Mouse (Mus musculus) CH12.LX (cell line): Measurements from ENCODE around the gene Zfp747. TPM values are rescaled to one million over a fixed set of nuclear protein-coding genes. Genes with fewer than 3 reads are reported as not detected.

Source experiments
- DNase-seq: peaks from one replicate; pipeline ENCODE4 v3.0.0-alpha.2; 2013; ENCODE audit errors: extremely low read depth
- H3K27ac ChIP-seq: 2 replicates; pipeline ENCODE4 v1.5.1; 2012; ENCODE audit warnings: low read depth, mild to moderate bottlenecking, control low read depth, moderate library complexity; ENCODE audit not compliant: insufficient read depth
- H3K27me3 ChIP-seq: replicated peaks from 2 replicates; pipeline ENCODE3; 2012; ENCODE audit warnings: inconsistent platforms
- H3K36me3 ChIP-seq, 2 experiments: replicated peaks in 1 of 2; 2 replicates each; pipeline versions ENCODE3 to v1.6.1; 2012; ENCODE audit warnings: inconsistent platforms in 1 of 2, low read length in 1 of 2, mild to moderate bottlenecking in 1 of 2, mixed read lengths in 1 of 2, moderate library complexity in 1 of 2; ENCODE audit not compliant: control insufficient read depth in 1 of 2, insufficient read depth in 1 of 2
- H3K4me1 ChIP-seq, 2 experiments: 2 replicates each; pipeline ENCODE4 v1.6.1; 2012; ENCODE audit warnings: inconsistent platforms in 1 of 2, moderate library complexity in 1 of 2; ENCODE audit not compliant: insufficient read depth in 2 of 2, control insufficient read depth in 1 of 2
- H3K4me2 ChIP-seq: 2 replicates; pipeline ENCODE4 v1.6.1; 2012; ENCODE audit warnings: low read depth, mild to moderate bottlenecking, control low read depth; ENCODE audit not compliant: poor library complexity, insufficient read depth, severe bottlenecking
- H3K4me3 ChIP-seq, 3 experiments: fragments of 150-350 bp in 1 of 3; sonication (generic) in 1 of 3; replicated peaks in 1 of 3; 2 replicates each; pipeline versions ENCODE3 to v1.5.1; 2011 to 2012; ENCODE audit warnings: low read depth in 2 of 3, low read length in 2 of 3, mild to moderate bottlenecking in 2 of 3, moderate library complexity in 2 of 3, control low read depth in 1 of 3, improper control_type of control experiment in 1 of 3, inconsistent platforms in 1 of 3, mixed read lengths in 1 of 3; ENCODE audit not compliant: poor library complexity in 1 of 3
- H3K79me2 ChIP-seq: replicated peaks from 2 replicates; pipeline ENCODE4 v1.6.1; 2012; ENCODE audit warnings: mild to moderate bottlenecking, moderate library complexity; ENCODE audit not compliant: control insufficient read depth, poor library complexity, insufficient read depth, severe bottlenecking; ENCODE audit errors: extremely low read depth
- H3K9ac ChIP-seq: 2 replicates; pipeline ENCODE4 v1.6.1; 2012; ENCODE audit warnings: low read depth, mild to moderate bottlenecking, control low read depth, moderate library complexity; ENCODE audit not compliant: insufficient read depth
- H3K9me3 ChIP-seq: replicated peaks from 2 replicates; pipeline ENCODE3; 2012; ENCODE audit warnings: low read length, inconsistent platforms, mixed read lengths
- BHLHE40 ChIP-seq: IDR thresholded peaks from 2 replicates; pipeline ENCODE4 v1.6.1; 2011; ENCODE audit warnings: mild to moderate bottlenecking, low read depth, low read length, improper control_type of control experiment
- CHD1 ChIP-seq: IDR thresholded peaks from 2 replicates; pipeline ENCODE4 v1.6.1; 2012; ENCODE audit warnings: low read depth, low read length, improper control_type of control experiment, inconsistent platforms
- CHD2 ChIP-seq: IDR thresholded peaks from 2 replicates; pipeline ENCODE4 v1.6.1; 2011; ENCODE audit warnings: low read length, improper control_type of control experiment
- CTCF ChIP-seq, 2 experiments: IDR thresholded peaks in 1 of 2; conservative IDR thresholded peaks in 1 of 2; 2 replicates each; pipeline ENCODE4 v1.5.1; 2011 to 2012; ENCODE audit warnings: low read depth in 2 of 2, low read length in 2 of 2, improper control_type of control experiment in 1 of 2, inconsistent platforms in 1 of 2, mild to moderate bottlenecking in 1 of 2, moderate library complexity in 1 of 2
- E2F4 ChIP-seq: IDR thresholded peaks from 2 replicates; pipeline ENCODE4 v1.6.1; 2011; ENCODE audit warnings: low read depth, low read length, improper control_type of control experiment; ENCODE audit not compliant: insufficient replicate concordance
- ELF1 ChIP-seq: IDR thresholded peaks from 2 replicates; pipeline ENCODE4 v1.6.1; 2014; ENCODE audit warnings: low read depth, mild to moderate bottlenecking, inconsistent platforms, low read length, improper control_type of control experiment
- EP300 ChIP-seq: IDR thresholded peaks from 2 replicates; pipeline ENCODE4 v1.6.1; 2011; ENCODE audit warnings: low read length, improper control_type of control experiment
- ETS1 ChIP-seq: conservative IDR thresholded peaks from 2 replicates; pipeline ENCODE4 v1.6.1; 2012; ENCODE audit warnings: low read depth, mild to moderate bottlenecking, inconsistent platforms, low read length, improper control_type of control experiment, moderate library complexity
- GABPA ChIP-seq: IDR thresholded peaks from 2 replicates; pipeline ENCODE4 v1.6.1; 2012; ENCODE audit warnings: low read depth, low read length, improper control_type of control experiment, inconsistent platforms; ENCODE audit not compliant: insufficient replicate concordance
- HCFC1 ChIP-seq: IDR thresholded peaks from 2 replicates; pipeline ENCODE4 v1.6.1; 2012; ENCODE audit warnings: low read depth, mild to moderate bottlenecking, inconsistent platforms, low read length, improper control_type of control experiment
- IRF4 ChIP-seq: IDR thresholded peaks from 2 replicates; pipeline ENCODE4 v1.6.1; 2014; ENCODE audit warnings: low read depth, mild to moderate bottlenecking, inconsistent platforms, low read length, improper control_type of control experiment
- JUN ChIP-seq: IDR thresholded peaks from 2 replicates; pipeline ENCODE4 v1.6.1; 2011; ENCODE audit warnings: low read depth, mild to moderate bottlenecking, low read length, improper control_type of control experiment, moderate library complexity; ENCODE audit not compliant: insufficient read depth
- JUND ChIP-seq: conservative IDR thresholded peaks from 2 replicates; pipeline ENCODE4 v1.6.1; 2011; ENCODE audit warnings: low read depth, low read length, improper control_type of control experiment
- KAT2A ChIP-seq: IDR thresholded peaks from 2 replicates; pipeline ENCODE4 v1.6.1; 2012; ENCODE audit warnings: low read length, improper control_type of control experiment, inconsistent platforms; ENCODE audit not compliant: insufficient replicate concordance
- MAFK ChIP-seq: IDR thresholded peaks from 2 replicates; pipeline ENCODE4 v1.6.1; 2011; ENCODE audit warnings: low read length, improper control_type of control experiment; ENCODE audit not compliant: insufficient replicate concordance
- MAX ChIP-seq: IDR thresholded peaks from 2 replicates; pipeline ENCODE4 v1.6.1; 2011; ENCODE audit warnings: low read length, improper control_type of control experiment
- MAZ ChIP-seq: IDR thresholded peaks from 2 replicates; pipeline ENCODE4 v1.6.1; 2012; ENCODE audit warnings: low read depth, mild to moderate bottlenecking, inconsistent platforms, low read length, improper control_type of control experiment, moderate library complexity
- MEF2A ChIP-seq: IDR thresholded peaks from 2 replicates; pipeline ENCODE4 v1.6.1; 2014; ENCODE audit warnings: low read depth, mild to moderate bottlenecking, inconsistent platforms, low read length, improper control_type of control experiment, borderline replicate concordance
- MXI1 ChIP-seq: IDR thresholded peaks from 2 replicates; pipeline ENCODE4 v1.6.1; 2011; ENCODE audit warnings: mild to moderate bottlenecking, low read depth, low read length, improper control_type of control experiment
- MYC ChIP-seq: IDR thresholded peaks from 2 replicates; pipeline ENCODE4 v1.6.1; 2011; ENCODE audit warnings: low read depth, mild to moderate bottlenecking, improper control_type of control experiment, low read length
- NELFE ChIP-seq: IDR thresholded peaks from 2 replicates; pipeline ENCODE4 v1.6.1; 2011; ENCODE audit warnings: low read depth, low read length, improper control_type of control experiment
- NRF1 ChIP-seq: IDR thresholded peaks from 2 replicates; pipeline ENCODE4 v1.6.1; 2014; ENCODE audit warnings: low read depth, mild to moderate bottlenecking, inconsistent platforms, low read length, improper control_type of control experiment, moderate library complexity
- PAX5 ChIP-seq: IDR thresholded peaks from 2 replicates; pipeline ENCODE4 v1.6.1; 2012; ENCODE audit warnings: low read length, inconsistent platforms, mixed read lengths
- POLR2A ChIP-seq: IDR thresholded peaks from 2 replicates; pipeline ENCODE4 v1.6.1; 2011; ENCODE audit warnings: low read depth, mild to moderate bottlenecking, improper control_type of control experiment, low read length
- POLR2AphosphoS2 ChIP-seq: IDR thresholded peaks from 2 replicates; pipeline ENCODE4 v1.6.1; 2011; ENCODE audit warnings: low read depth, low read length, improper control_type of control experiment
- RAD21 ChIP-seq: IDR thresholded peaks from 2 replicates; pipeline ENCODE4 v1.6.1; 2011; ENCODE audit warnings: low read depth, mild to moderate bottlenecking, low read length, improper control_type of control experiment, moderate library complexity
- RCOR1 ChIP-seq: conservative IDR thresholded peaks from 2 replicates; pipeline ENCODE4 v1.6.1; 2012; ENCODE audit warnings: low read depth, mild to moderate bottlenecking, inconsistent platforms, low read length, improper control_type of control experiment
- SIN3A ChIP-seq: IDR thresholded peaks from 2 replicates; pipeline ENCODE4 v1.6.1; 2012; ENCODE audit warnings: low read length, improper control_type of control experiment, inconsistent platforms
- SMC3 ChIP-seq: IDR thresholded peaks from 2 replicates; pipeline ENCODE4 v1.6.1; 2011; ENCODE audit warnings: low read depth, low read length, improper control_type of control experiment
- TBP ChIP-seq: conservative IDR thresholded peaks from 2 replicates; pipeline ENCODE4 v1.6.1; 2011; ENCODE audit warnings: low read depth, low read length, improper control_type of control experiment
- TCF12 ChIP-seq: IDR thresholded peaks from 2 replicates; pipeline ENCODE4 v1.6.1; 2014; ENCODE audit warnings: low read depth, mild to moderate bottlenecking, inconsistent platforms, low read length, improper control_type of control experiment
- UBTF ChIP-seq: IDR thresholded peaks from 2 replicates; pipeline ENCODE4 v1.6.1; 2012; ENCODE audit warnings: low read depth, mild to moderate bottlenecking, inconsistent platforms, low read length, improper control_type of control experiment, moderate library complexity
- USF1 ChIP-seq: IDR thresholded peaks from 2 replicates; pipeline ENCODE4 v1.6.1; 2014; ENCODE audit warnings: low read depth, mild to moderate bottlenecking, inconsistent platforms, low read length, improper control_type of control experiment
- USF2 ChIP-seq: conservative IDR thresholded peaks from 2 replicates; pipeline ENCODE4 v1.6.1; 2011; ENCODE audit warnings: low read depth, low read length, improper control_type of control experiment
- ZC3H11A ChIP-seq: IDR thresholded peaks from 2 replicates; pipeline ENCODE4 v1.6.1; 2012; ENCODE audit warnings: low read depth, mild to moderate bottlenecking, inconsistent platforms, low read length, improper control_type of control experiment
- ZKSCAN1 ChIP-seq: IDR thresholded peaks from 2 replicates; pipeline ENCODE4 v1.6.1; 2012; ENCODE audit warnings: low read depth, inconsistent platforms, low read length, improper control_type of control experiment, borderline replicate concordance
- ZMIZ1 ChIP-seq: IDR thresholded peaks from 2 replicates; pipeline ENCODE4 v1.6.1; 2012; ENCODE audit warnings: low read depth, mild to moderate bottlenecking, inconsistent platforms, low read length, improper control_type of control experiment
- ZNF384 ChIP-seq: IDR thresholded peaks from 2 replicates; pipeline ENCODE4 v1.6.1; 2012; ENCODE audit warnings: low read depth, low read length, improper control_type of control experiment, inconsistent platforms
- dilution Hi-C: fragments of 300-500 bp; cut with MboI; formaldehyde crosslinking; loops from 2 replicates; pipeline ENCODE4 v1.14.3; 2020; ENCODE audit warnings: low sequenced_read_pairs; ENCODE audit not compliant: extremely low pct_unique_long_range_greater_than_20kb, extremely low pct_ligation_motif_present
- in situ Hi-C: fragments of 300-500 bp; cut with MboI; formaldehyde crosslinking; loops from 3 replicates; pipeline ENCODE4 v1.14.3; 2019; ENCODE audit warnings: low sequenced_read_pairs, low pct_ligation_motif_present, low pct_unique_long_range_greater_than_20kb, mixed read lengths
- polyA plus RNA-seq: library from polyadenylated mRNA; unstranded; fragments of >175 nt; gene quantifications from 2 replicates; pipeline ENCODE4 v1.2.1, GENCODE M21; 2012; ENCODE audit warnings: low read depth; ENCODE audit not compliant: insufficient read length
- total RNA-seq, 2 experiments: library from RNA; depleted of rRNA; stranded (reverse); fragments of 300-350 nt in 1 of 2; fragments of >200 nt in 1 of 2; gene quantifications; 2 replicates each; pipeline ENCODE4 v1.2.3; 2012 to 2014

The Zfp747 gene
- total and polyA plus RNA-seq, 3 experiments = 7.2 to 8.2 (median 7.7) TPM

- no peaks in the 10 kb centered on the region for H3K79me2 ChIP-seq
- H3K9me3 ChIP-seq = peaks cover 11% of the 10 kb centered on the region
- H3K4me1 ChIP-seq = no peaks in the 10 kb centered on the region
- peak; percentile 95 for DNase-seq
- dilution Hi-C loops (no loop called here), in situ Hi-C loops (no loop called here)
- H3K27ac ChIP-seq = no peak within 1 kb of the TSS
- H3K27me3 ChIP-seq = no peaks in the 10 kb centered on the region
- TF ChIP-seq POLR2AphosphoS2 = 0 out of 2 replicates have a peak, but pooled peaks have one; percentile 30
- no peak for TF ChIP-seq CHD2
- TF ChIP-seq TBP = peak; percentile 89
- peak; percentile 79; the same call in 1 of the 2 replicates for TF ChIP-seq MYC
- no peak for TF ChIP-seq EP300
- peak; percentile 69 for TF ChIP-seq NRF1
- TF ChIP-seq MAX = peak; percentile 98
- no peak for TF ChIP-seq SMC3
- TF ChIP-seq JUN = no peak
- no peak for TF ChIP-seq ZC3H11A
- no peak for TF ChIP-seq GABPA
- peak; percentile 97 for TF ChIP-seq USF2
- no peak for TF ChIP-seq IRF4
- peak; percentile 95 for TF ChIP-seq USF1
- peak; percentile 34 for TF ChIP-seq TCF12
- peak; percentile 79 for TF ChIP-seq BHLHE40
- TF ChIP-seq JUND = no peak
- TF ChIP-seq MAZ = no peak
- peak; percentile 57 for TF ChIP-seq ZMIZ1
- TF ChIP-seq RCOR1 = no peak
- no peak for TF ChIP-seq ETS1
- TF ChIP-seq HCFC1 = peak; percentile 87
- TF ChIP-seq E2F4 = no peak
- no peak for TF ChIP-seq CTCF (conservative IDR thresholded peaks at IDR 0.05 in 1 of 2, IDR thresholded peaks at IDR 0.05 in 1 of 2; ENCODE audit: low read depth in 2 of 2, low read length in 2 of 2)
- no peak for TF ChIP-seq ZKSCAN1
- peak; percentile 82 for TF ChIP-seq POLR2A
- TF ChIP-seq MAFK = no peak
- TF ChIP-seq CHD1 = no peak
- TF ChIP-seq NELFE = peak; percentile 76
- peak; percentile 58 for TF ChIP-seq ELF1
- no peak for TF ChIP-seq RAD21
- peak; percentile 61; the same call in 1 of the 2 replicates for TF ChIP-seq MXI1
- peak; percentile 49; the same call in 1 of the 2 replicates for TF ChIP-seq KAT2A
- TF ChIP-seq UBTF = no peak
- no peak for TF ChIP-seq PAX5
- TF ChIP-seq ZNF384 = no peak
- peak; percentile 18; the same call in 1 of the 2 replicates for TF ChIP-seq MEF2A
- TF ChIP-seq SIN3A = peak; percentile 63
- peaks cover 15 to 30% of the 10 kb centered on the region in 2 experiments for H3K36me3 ChIP-seq
- H3K9ac ChIP-seq = peak within 1 kb of the TSS; percentile 66
- H3K4me2 ChIP-seq = peak within 1 kb of the TSS; percentile 71
- H3K4me3 ChIP-seq = peak within 1 kb of the TSS; percentile 62 to 66 (median 64)
These were observed 11.0 kb upstream of the Zfp747 start, which contains the start of gene 9130019O22Rik for GRCm38 (mm10) chr7:127386641-127387392. Gene 9130019O22Rik, minus strand, starts transcription at chr7:127387166.
